Mouse (Mus musculus) NIH3T3 (cell line): ENCODE data around the gene Ppp1r14b.
A peak's percentile ranks its signal among the peaks of the same experiment; 100 is the strongest.

Source experiments
- DNase-seq: peaks from one replicate; pipeline ENCODE4 v3.0.0-alpha.2; 2012; ENCODE audit warnings: low read depth

Ppp1r14b gene

DNA sequence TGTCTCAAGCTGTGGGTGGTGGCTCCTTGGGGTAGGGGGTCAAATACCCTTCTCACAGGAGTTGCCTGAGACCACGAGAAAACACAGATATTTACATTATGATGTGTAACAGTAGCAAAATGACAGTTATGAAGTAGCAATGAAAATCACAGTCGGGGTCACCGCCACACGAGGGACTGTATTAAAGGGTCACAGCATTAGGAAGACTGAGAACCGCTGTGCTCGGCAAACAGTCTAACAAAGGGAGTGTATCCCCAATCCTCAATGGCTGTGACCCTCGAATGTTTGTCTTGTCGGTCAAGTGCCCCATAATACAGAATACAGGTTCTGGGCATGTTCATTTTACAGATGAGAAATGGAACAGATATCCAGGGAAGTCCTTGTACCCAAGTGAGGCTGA lies 19.2 kb downstream of the Ppp1r14b start:
- DNase-seq: no peak

DNA sequence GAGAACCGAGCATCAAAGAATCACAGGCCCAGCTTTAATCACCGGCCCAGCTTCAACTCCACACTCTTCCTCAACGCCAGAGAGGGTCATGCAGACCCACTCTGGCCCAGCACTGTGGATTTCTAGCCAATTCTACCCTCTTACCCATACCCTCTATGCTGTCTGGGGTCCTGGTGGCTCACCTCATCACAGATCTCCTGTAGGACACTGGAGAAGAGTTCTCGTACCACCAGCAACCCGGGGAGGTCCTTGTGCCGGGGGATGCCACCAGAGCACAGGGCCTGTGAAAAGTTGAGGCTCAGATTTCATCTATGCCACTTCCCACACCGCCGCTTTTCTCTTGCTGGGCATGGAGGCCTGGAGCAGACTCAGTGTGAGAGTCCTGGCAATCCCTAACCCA lies 19.7 kb downstream of the Ppp1r14b start:
- no peak for DNase-seq

DNA sequence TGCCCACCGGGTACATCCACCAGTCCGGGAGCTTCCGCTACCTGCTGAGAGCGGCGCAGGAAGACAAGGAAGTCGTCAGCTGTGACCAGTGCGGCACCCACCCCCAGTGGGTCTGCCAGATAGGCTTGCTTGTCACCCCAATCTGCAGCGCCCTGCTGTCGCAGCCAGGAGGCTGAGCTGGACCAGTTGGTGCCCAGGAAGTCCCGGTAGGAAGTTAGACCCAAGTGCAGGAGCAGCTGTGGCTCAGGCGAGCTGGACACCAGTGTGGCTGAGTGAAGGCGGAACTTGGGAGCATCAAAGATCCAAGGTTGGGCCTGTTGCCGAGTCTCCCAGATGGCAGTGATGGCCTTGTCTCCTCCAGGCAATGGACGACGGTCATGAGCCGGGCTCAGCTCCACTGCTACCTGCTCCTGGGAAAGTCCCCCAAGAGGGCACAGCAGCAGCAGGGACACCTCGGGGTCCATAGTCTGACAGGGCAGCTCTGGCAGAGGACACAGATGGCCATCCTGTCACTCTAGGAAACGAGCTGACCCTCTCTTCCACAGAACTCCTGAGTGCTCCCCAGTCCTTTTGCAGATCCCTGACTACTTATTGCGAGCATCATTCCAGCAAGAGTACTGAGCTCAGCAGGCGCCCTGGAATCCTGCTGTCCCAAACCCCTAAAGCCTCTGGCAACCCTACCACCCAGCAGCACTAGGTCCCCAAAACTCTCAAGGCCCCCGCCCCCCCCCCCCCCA lies 20.7 kb downstream of the Ppp1r14b start:
- no peak for DNase-seq

DNA sequence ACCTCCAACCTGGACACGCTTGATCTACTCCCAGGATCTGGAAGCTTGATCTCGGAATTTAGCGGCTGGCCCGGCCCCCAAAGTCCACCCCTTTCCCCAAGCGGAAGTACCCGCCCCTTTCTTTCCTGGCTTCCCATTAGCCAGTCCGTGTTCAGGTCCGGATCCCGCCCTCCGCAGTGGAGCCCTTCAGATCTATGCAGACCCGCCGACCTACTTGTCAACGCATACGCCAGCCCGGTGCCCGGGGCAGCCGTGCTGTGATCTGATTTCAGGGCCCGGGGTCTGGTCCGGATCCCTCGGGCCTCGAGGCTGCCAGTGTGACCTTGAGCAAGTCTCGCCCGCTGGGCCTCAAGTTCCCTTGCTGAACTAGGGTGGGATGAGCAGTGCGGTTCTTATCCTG lies 21.2 kb downstream of the Ppp1r14b start, which contains the start of the genes Nudt22 and Trpt1:
Gene Nudt22, minus strand, starts transcription at position 112 of the 400 bp plus-strand sequence.
Gene Trpt1, plus strand, starts transcription at position 126 of the 400 bp plus-strand sequence.
- DNase-seq: peak; percentile 92

DNA sequence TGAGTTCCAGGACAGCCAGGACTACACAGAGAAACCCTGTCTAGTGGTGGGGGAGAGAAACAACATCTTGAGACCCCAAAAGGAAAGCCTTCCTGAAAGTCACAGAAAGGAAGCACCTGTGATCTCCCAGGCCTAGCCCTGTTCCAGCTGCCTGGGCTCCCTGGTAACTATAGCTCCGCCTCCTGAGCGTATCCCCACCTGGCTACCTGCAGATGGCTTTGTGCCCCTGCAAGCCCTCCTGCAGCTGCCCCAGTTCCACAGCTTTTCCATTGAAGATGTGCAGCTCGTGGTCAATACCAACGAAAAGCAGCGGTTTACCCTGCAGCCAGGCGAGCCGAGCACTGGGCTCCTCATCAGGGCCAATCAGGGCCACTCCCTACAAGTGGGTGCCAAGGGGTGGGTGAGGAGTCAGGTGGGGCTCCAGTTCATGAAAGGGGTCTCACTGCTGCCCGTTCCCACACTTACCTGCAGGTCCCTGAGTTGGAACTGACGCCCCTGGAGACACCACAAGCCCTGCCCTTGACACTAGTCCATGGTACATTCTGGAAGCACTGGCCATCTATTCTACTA lies 23.0 kb downstream of the Ppp1r14b start:
- no peak for DNase-seq

DNA sequence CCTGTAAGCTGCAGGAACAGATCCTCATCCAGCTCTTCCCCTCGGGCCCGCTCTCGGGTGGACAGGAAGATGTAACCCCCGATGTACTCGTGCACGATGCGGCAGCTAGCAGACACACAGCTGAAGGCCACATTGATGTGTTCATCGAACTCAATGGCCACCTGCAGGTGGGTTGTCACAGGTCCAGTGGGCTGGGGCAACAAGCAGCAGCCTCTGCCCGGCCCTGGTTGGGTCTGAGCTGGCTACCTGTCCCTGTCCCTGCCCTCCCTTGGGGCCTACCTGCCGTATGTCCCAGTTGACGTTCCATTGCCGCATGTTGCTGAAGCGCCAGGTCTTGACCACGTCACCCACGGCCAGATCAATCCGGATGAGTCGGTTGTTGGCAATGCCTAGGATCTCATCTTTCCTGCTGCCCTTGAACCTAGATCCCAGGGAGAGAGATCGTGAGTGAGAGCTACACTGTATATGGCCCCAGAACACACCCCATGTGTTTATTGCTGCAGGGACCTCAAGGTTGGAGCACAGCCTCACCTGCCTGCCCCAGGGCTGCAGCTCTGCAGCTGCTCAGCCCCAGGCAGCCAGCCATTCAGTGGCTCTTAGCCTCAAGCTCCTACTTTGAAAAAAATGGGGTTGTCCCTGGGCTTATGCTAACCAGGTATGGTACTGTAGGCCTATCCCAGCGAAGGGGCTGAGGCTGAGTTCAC lies 24.7 kb downstream of the Ppp1r14b start:
- no peak for DNase-seq

DNA sequence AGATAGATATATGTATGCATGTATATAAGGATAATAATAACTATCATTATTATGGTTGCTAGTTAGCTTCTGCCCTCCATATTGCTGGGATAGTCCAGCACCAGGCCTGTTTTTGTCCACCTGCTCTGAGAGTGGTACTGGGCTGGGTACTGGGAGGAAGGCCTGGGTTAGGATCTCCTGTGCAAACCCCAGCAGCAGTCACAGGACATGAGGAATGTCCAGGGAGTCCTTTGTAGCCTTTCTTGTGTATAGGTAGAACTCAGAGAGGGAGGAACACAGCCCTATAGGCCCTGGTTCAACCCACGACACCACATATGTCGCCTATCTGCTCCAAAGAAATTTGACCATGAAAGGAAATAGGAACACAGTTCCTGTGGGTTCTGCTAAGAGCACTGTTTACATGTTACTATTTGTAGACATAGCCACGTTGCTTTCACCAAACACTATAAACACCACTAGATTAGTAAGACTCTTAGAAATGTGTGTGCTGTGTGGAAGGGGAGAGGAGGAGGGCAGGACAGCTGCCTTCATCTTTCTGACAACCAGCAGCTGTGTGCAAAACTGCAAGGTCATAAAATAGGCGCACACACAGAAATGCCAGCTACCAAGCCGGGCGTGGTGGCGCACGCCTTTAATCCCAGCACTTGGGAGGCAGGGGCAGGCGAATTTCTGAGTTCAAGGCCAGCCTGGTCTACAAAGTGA lies 32.3 kb downstream of the Ppp1r14b start:
- DNase-seq: no peak

DNA sequence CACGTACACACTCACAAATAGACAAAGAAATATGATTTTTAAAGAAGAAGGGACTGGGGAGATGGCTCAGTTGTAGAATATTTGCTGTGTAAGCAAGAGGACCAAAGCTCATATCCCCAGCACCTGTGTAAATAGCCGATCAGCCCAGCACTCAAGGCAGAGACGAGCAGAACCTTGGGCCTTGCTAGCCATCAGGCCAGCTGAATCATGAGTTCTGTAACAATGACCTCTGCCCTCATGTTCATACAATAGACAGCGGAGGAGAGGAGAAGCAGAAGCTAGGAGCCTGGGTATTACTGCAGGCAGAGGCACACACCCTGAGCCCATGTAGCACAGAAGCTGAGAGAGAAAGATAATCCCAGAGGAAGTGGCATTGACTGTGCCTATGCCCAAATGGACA lies 37.7 kb downstream of the Ppp1r14b start:
- DNase-seq: no peak

DNA sequence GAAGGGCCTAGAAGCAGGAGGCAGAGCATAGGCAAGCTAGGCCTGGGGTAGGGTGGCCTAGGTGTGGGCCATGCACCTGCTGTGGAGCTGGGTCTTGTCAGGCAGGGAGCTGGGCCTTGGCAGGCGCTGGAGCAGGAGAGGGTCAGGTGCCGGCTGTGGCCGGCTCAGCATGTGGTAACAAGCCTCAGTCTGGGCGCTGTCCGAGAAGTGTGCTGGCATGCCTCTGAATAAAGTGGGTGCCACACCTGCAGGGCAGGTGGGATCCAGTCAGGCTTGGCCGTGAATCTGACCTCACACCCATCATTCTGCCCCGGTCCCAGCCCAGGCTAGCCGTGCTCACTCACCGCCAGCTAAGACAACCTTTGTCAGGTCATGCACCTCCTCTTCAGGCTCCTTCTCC lies 39.2 kb downstream of the Ppp1r14b start:
- DNase-seq: no peak

DNA sequence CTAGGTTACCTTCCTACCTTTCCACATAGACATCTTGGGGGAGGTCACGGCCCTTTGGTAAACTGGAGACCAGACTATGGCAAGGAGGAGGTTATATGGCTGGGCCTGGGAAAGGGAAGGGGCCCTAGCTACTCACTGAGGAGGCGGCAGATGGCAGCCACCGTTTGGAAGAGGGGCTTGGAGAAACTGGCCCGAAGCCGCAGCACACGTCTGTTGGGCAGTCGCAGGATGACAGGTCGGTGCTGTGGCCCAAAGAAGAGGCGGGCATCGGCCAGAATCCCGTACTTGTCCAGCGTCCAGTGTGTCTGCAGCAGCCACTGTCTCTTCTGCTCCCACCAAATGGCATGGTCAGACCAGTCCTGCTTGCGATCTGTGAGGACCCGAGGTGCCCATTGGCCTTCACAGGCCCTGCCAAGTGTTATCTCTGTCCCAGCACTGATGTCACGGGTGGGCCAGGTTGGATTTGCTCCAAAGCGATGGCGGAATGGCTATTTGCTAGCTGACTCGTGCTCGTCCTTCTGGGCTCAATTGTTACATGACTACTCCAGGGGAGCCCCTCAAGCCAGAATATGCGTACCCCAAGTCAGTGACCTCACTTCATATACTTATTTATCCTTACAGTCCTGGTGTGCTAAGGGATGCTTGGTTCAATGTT lies 39.8 kb downstream of the Ppp1r14b start:
- DNase-seq: no peak

DNA sequence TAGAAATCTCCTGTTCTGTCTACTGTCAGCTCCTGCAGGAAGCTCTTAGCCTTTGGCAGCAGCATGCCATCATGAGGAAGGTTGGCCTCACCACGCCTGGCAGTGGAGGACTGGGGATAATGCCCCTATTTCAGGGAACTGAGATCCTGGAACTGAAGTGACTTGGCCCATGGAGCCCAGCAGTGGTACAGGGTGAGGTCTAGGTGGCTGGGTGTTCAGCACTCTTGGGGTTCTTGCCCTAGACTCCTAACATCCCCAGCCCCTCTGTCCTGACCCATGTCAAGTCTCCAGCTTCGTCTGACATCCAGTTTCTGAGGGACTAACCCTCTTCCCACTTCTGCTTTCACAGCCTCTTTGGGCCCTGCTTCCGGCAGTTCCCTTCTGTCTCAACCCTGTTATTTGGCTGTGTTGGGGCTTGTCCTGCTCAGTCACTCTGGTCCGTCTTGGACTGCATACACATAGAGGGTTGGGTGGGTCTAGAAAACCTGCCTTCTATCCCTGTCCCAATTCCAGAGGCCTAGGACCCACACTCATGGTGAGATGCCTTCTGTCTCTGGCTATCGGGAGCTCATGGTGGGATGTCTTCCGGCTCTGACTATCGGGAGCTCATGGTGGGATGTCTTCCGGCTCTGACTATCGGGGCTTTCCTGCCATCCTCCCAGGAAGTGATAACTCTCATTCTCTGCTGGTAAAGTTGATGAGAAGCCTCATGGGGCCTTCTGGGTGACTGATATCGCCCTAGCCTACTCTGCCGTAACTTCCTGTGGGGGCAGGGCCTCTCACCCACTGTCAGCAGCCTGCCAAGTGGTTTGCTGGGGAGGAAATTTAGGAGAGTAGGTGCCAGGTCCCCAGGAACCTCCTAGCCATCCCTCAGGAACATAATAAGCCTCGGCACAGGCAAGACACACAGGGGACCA lies 43.0 kb downstream of the Ppp1r14b start:
- DNase-seq: no peak

DNA sequence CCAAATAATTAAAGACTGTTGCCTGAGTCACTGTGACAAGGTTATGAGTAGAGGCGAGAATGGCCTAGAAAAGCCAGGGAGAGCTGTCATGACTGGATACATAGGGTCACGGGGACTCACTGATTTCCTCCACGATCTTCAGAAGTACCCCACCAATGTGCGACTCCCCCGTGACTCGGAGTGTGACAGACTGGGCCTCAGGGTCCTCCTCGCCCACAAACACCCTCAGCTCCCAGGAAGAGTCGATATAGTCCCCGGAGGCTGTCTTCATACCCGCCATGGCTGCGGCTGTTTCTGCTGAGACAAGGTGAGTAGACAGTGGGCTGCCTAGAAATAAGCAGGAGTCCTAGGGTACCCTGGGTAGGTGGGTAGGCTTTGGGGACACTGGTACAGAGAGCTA lies 43.8 kb downstream of the Ppp1r14b start:
- DNase-seq: no peak

DNA sequence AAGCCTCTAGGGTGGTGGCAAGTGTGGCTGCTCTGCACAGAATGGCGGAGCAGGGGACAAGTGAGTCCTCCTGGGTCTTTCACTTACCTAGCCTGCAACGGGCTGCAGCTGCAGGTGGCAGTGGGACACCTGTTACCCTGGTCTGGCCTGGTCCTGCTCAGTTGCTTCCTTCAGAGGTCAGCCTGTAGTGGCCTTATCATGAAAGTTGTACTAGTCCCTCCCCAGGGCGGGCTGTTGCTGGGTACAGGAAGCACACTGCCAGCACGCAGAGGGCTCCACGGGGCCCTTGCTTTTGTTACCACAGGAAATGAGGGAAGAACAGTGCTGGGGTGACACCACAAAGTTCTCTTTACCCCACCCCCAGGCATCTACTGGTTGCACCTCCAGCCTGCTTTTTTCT lies 44.4 kb downstream of the Ppp1r14b start, which contains the start of gene Fermt3:
Gene Fermt3, minus strand, starts transcription at position 279 of the 400 bp plus-strand sequence.
- no peak for DNase-seq

DNA sequence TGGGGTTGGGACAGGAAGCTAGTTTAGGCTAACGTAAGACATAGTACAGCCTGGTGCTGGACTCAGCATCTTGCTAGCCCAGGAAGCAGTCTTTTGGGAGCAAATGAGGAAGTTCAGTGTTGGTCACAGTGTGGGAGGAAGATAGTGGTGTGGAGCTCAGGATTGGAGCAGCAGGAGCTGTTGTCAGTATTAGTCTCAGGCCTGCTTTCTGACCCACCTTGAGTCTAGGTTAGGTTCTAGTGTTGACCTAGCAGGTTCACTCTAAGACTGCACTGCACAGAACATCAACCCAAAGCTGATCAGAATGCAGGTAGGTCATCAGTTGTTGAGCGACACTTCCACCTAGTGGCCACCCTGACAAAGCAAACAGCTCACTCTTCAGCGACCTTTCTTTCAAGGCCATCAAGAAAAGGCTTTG lies 45.5 kb downstream of the Ppp1r14b start:
- DNase-seq: peak; percentile 73
